In genomic region chr9:94727457-94727856, GRCm38 (mm10) we compare ENCODE assay signal across 8 mouse cellular contexts. TPM values are rescaled to one million over a fixed set of nuclear protein-coding genes. Genes with fewer than 3 reads are reported as not detected.
DNase-seq lines count a peak whose midpoint lies in the region; ATAC-seq and TF ChIP-seq lines count a peak whose summit lies in the region.

No protein-coding gene starts in this region.

- DNase-seq in heart, adult 8-10 months (ENCODE audit: low spot score): peak; percentile 6
- DNase-seq in heart, embryonic 10.5 days (ENCODE audit: low spot score): no peak
- peak; percentile 35 for DNase-seq in thymus, adult 2 months
- DNase-seq in thymus, adult 18-20 months: no peak
- DNase-seq in embryo, embryonic 11.5 days (ENCODE audit: low read depth, low spot score): peak; percentile 27
- no peak for DNase-seq in frontal cortex, postnatal 14 days (ENCODE audit: low spot score in 2 of 2)
- DNase-seq in left cerebral cortex, adult 8-10 months (ENCODE audit: low spot score in 2 of 2): no peak

- no peak overlapping the region for H3K4me3 ChIP-seq in heart, embryonic 10.5 days
- no peak overlapping the region for H3K4me3 ChIP-seq in thymus, adult 2 months (ENCODE audit: control insufficient read depth, insufficient read depth, low read length)

- no peaks in the 10 kb centered on the region for H3K4me1 ChIP-seq in heart, embryonic 10.5 days
- no peaks in the 10 kb centered on the region for H3K4me1 ChIP-seq in thymus, adult 2 months (replicated peaks; ENCODE audit: control insufficient read depth, insufficient read depth, low read length)

- H3K27me3 ChIP-seq in heart, embryonic 10.5 days (ENCODE audit: insufficient read depth, poor library complexity, severe bottlenecking): no peaks in the 10 kb centered on the region
- H3K27me3 ChIP-seq in thymus, adult 2 months (ENCODE audit: control insufficient read depth, insufficient read depth, low read length): no peaks in the 10 kb centered on the region

- no peak for TF ChIP-seq POLR2A in thymus, adult 2 months (IDR thresholded peaks at IDR 0.05; ENCODE audit: control insufficient read depth, extremely low read depth, insufficient read depth, low read length, poor library complexity)

- H3K9me3 ChIP-seq in heart, embryonic 10.5 days: no peaks in the 10 kb centered on the region

- no peak overlapping the region for H3K27ac ChIP-seq in heart, embryonic 10.5 days
- no peak overlapping the region for H3K27ac ChIP-seq in thymus, adult 2 months (ENCODE audit: control insufficient read depth, insufficient read depth, low read length)

- H3K36me3 ChIP-seq in heart, embryonic 10.5 days: no peaks in the 10 kb centered on the region
- no peaks in the 10 kb centered on the region; the same call in 1 of the 2 replicates for H3K36me3 ChIP-seq in thymus, adult 2 months (ENCODE audit: control insufficient read depth, insufficient read depth, low read length)

- TF ChIP-seq CTCF in thymus, adult 2 months (IDR thresholded peaks at IDR 0.05; ENCODE audit: borderline replicate concordance, control insufficient read depth, extremely low read depth, insufficient read depth, low read length, poor library complexity): no peak

- 30% methylated on average over 5 of the region's 5 CpGs for WGBS in heart, embryonic 10.5 days
- whole genome bisulfite sequencing in thymus, adult 2 months: 47% methylated on average over 5 of the region's 5 CpGs

- peak; percentile 83 for ATAC-seq in megakaryocyte progenitor cell, adult 5-6 weeks (replicated peaks; ENCODE audit: poor library complexity)

RNA-seq across cellular contexts. Expression of gene Slc9a9, which starts 57.7 kb away (rescaled TPM):
- total RNA-seq in heart, adult 8-10 months (2022): 1 to 10 TPM; 1.7 to 3.0 (median 2.4) TPM
- 2.6 and 3.3 TPM in 2 replicates for polyA plus RNA-seq in heart, embryonic 10.5 days (2016; fragmentation: Nextera tagmentation; extraction: Ambion mirVana)
- polyA plus RNA-seq in thymus, adult 2 months (2012; rRNA removed): 43.5 and 49.7 TPM in 2 replicates
- 7.2 and 8.5 TPM in 2 replicates for total RNA-seq in megakaryocyte progenitor cell, adult 5-6 weeks (2015)
- 5.9 and 11.7 TPM in 2 replicates for total RNA-seq in megakaryocyte progenitor cell, adult 5-6 weeks (2017)
- total RNA-seq in left cerebral cortex, adult 8-10 months (2022): 10 to 100 TPM; 20.8 to 27.9 (median 24.4) TPM

Comparison
In these comparisons a context has a peak if more than half of its experiments do, and no peak if none do; other contexts are left out.
1. DNase-seq: peak in heart, adult 8-10 months (single experiment), thymus, adult 2 months (single experiment) and embryo, embryonic 11.5 days (single experiment); none in heart, embryonic 10.5 days (single experiment), thymus, adult 18-20 months (0 of 2), frontal cortex, postnatal 14 days (0 of 2) and left cerebral cortex, adult 8-10 months (0 of 2).